Mouse (Mus musculus) cerebellum, adult 2 months (tissue): ENCODE results near the gene Lrig2.

Experiments used
- CTCF ChIP-seq: fragments of 200-500 bp; IDR thresholded peaks from 2 replicates; pipeline ENCODE4 v1.5.1; 2011; ENCODE audit warnings: low read depth, mild to moderate bottlenecking, control low read depth, low read length, moderate library complexity, borderline replicate concordance; ENCODE audit not compliant: insufficient read depth
- POLR2A ChIP-seq: fragments of 200-500 bp; IDR thresholded peaks from 2 replicates; pipeline ENCODE4 v1.6.1; 2011; ENCODE audit warnings: low read length, control low read depth, borderline replicate concordance; ENCODE audit not compliant: insufficient read depth

GRCm38 (mm10) chr3:104455506-104456275 is 56.0 kb downstream of the Lrig2 start:
- TF ChIP-seq POLR2A (no peak), CTCF (no peak)
